Mouse (Mus musculus): ENCODE data around the gene Stat5a.

Gene Stat5a

GRCm38 (mm10) chr11:100860198-100861048 lies 1.3 kb downstream of the Stat5a start:
- peak; percentile 90 to 91 for DNase-seq (ENCODE audit: low spot score in 2 of 2)

GRCm38 (mm10) chr11:100861335-100861734 lies 2.2 kb downstream of the Stat5a start:
- DNase-seq (ENCODE audit: low spot score in 2 of 2), result no peak

- no peak for DNase-seq (ENCODE audit: low spot score in 2 of 2)
Observed at GRCm38 (mm10) chr11:100861836-100862235, 2.7 kb downstream of the Stat5a start.

GRCm38 (mm10) chr11:100863141-100863540 lies 4.0 kb downstream of the Stat5a start:
- no peak for DNase-seq (ENCODE audit: low spot score in 2 of 2)

- DNase-seq (ENCODE audit: low spot score in 2 of 2), result no peak
Observed at GRCm38 (mm10) chr11:100865618-100866017, 6.5 kb downstream of the Stat5a start.

GRCm38 (mm10) chr11:100870256-100870967 lies 11.3 kb downstream of the Stat5a start:
- DNase-seq (ENCODE audit: low spot score in 2 of 2), result no peak

GRCm38 (mm10) chr11:100870968-100871350 lies 11.8 kb downstream of the Stat5a start:
- no peak for DNase-seq (ENCODE audit: low spot score in 2 of 2)

GRCm38 (mm10) chr11:100875761-100876160 lies 16.6 kb downstream of the Stat5a start:
- no peak for DNase-seq (ENCODE audit: low spot score in 2 of 2)

GRCm38 (mm10) chr11:100879321-100880078 lies 20.3 kb downstream of the Stat5a start:
- no peak for DNase-seq (ENCODE audit: low spot score in 2 of 2)

GRCm38 (mm10) chr11:100883640-100884039 lies 24.5 kb downstream of the Stat5a start:
- DNase-seq (ENCODE audit: low spot score in 2 of 2), result no peak

GRCm38 (mm10) chr11:100885472-100885871 lies 26.3 kb downstream of the Stat5a start:
- DNase-seq (ENCODE audit: low spot score in 2 of 2), result no peak

- DNase-seq (ENCODE audit: low spot score in 2 of 2), result no peak
Observed at GRCm38 (mm10) chr11:100886188-100886740, 27.1 kb downstream of the Stat5a start.

- DNase-seq (ENCODE audit: low spot score in 2 of 2), result no peak
Observed at GRCm38 (mm10) chr11:100887236-100887635, 28.1 kb downstream of the Stat5a start.

- DNase-seq (ENCODE audit: low spot score in 2 of 2), result no peak
Observed at GRCm38 (mm10) chr11:100887764-100888163, 28.6 kb downstream of the Stat5a start.

- no peak for DNase-seq (ENCODE audit: low spot score in 2 of 2)
Observed at GRCm38 (mm10) chr11:100888348-100888820, 29.2 kb downstream of the Stat5a start.

- DNase-seq (ENCODE audit: low spot score in 2 of 2), result no peak
Observed at GRCm38 (mm10) chr11:100890481-100890880, 31.3 kb downstream of the Stat5a start.

- no peak for DNase-seq (ENCODE audit: low spot score in 2 of 2)
Observed at GRCm38 (mm10) chr11:100891256-100892123, 32.3 kb downstream of the Stat5a start.

- DNase-seq (ENCODE audit: low spot score in 2 of 2), result no peak
Observed at GRCm38 (mm10) chr11:100892435-100892834, 33.3 kb downstream of the Stat5a start.

GRCm38 (mm10) chr11:100893482-100893881 lies 34.3 kb downstream of the Stat5a start:
- DNase-seq (ENCODE audit: low spot score in 2 of 2), result peak; percentile 86 to 90

- no peak for DNase-seq (ENCODE audit: low spot score in 2 of 2)
Observed at GRCm38 (mm10) chr11:100894146-100894918, 35.2 kb downstream of the Stat5a start.

All from natural killer cell, adult 2 months (primary cell).